8 mouse cellular contexts compared by ENCODE assay signal in the genomic region with DNA sequence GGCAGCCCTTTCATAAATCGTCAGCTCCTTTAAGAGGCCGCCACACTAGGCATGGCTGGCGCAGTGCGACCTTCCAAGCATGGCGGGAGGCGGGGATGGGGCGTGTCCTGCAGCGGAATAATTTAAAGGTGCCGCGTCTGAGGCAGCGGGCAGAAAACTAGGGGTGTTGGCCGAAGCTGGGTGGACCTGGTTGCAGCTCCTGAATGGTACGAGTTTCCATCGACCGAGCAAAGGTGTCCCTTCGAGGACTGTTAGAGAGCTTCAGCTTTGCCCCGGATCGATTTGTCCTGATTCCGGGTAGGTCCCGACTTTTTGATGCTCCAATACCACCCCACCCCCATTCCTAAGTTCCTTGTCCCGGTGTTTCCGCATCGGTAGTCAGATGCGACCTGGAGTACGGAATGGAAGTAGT. TPM values are rescaled to one million over a fixed set of nuclear protein-coding genes. Genes with fewer than 3 reads are reported as not detected.
DNase-seq lines count a peak whose midpoint lies in the region; ATAC-seq and TF ChIP-seq lines count a peak whose summit lies in the region.

Gene Pnpla6 (plus strand): TSS at position 125 of the 412 bp plus-strand sequence.

- no peak for TF ChIP-seq CTCF in bone marrow, adult 2 months (IDR thresholded peaks at IDR 0.05; ENCODE audit: control insufficient read depth, insufficient read depth, low read length)
- no peak for TF ChIP-seq CTCF in heart, adult 2 months (IDR thresholded peaks at IDR 0.05)
- TF ChIP-seq CTCF in kidney, adult 2 months (conservative IDR thresholded peaks at IDR 0.05; ENCODE audit: insufficient read depth, insufficient read length, low read depth, low read length): no peak

- peak; percentile 61; the same call in 1 of the 2 replicates for TF ChIP-seq EP300 in heart, adult 2 months (IDR thresholded peaks at IDR 0.05; ENCODE audit: insufficient read depth, low read depth, low read length)

- peak within 1 kb of the TSS; percentile 44 for H3K27ac ChIP-seq in bone marrow, adult 2 months (ENCODE audit: control insufficient read depth, insufficient read depth, low read depth, low read length, poor library complexity)
- H3K27ac ChIP-seq in embryonic facial prominence, embryonic 15.5 days (replicated peaks): peak within 1 kb of the TSS; percentile 85
- peak within 1 kb of the TSS; percentile 87 for H3K27ac ChIP-seq in heart, adult 2 months
- H3K27ac ChIP-seq in kidney, adult 2 months (ENCODE audit: insufficient read depth, low read depth, low read length): peak within 1 kb of the TSS; percentile 58
- H3K27ac ChIP-seq in limb, embryonic 11.5 days (replicated peaks; ENCODE audit: low read depth, low read length): peak within 1 kb of the TSS; percentile 73
- H3K27ac ChIP-seq in midbrain, embryonic 13.5 days: peak within 1 kb of the TSS; percentile 77

- TF ChIP-seq POLR2A in bone marrow, adult 2 months (IDR thresholded peaks at IDR 0.05; ENCODE audit: borderline replicate concordance, control insufficient read depth, low read depth, low read length): peak; percentile 82; the same call in 1 of the 2 replicates
- peak; percentile 89 for TF ChIP-seq POLR2A in heart, adult 2 months (IDR thresholded peaks at IDR 0.05; ENCODE audit: insufficient read depth, low read depth, low read length)
- peak; percentile 74 for TF ChIP-seq POLR2A in kidney, adult 2 months (IDR thresholded peaks at IDR 0.05; ENCODE audit: low read depth, low read length)

- DNase-seq in 416B (ENCODE audit: low read depth): peak; percentile 76
- peak; percentile 91 to 93 for DNase-seq in heart, adult 2 months
- DNase-seq in kidney, adult 2 months: peak; percentile 95
- peak; percentile 94 for DNase-seq in limb, embryonic 11.5 days (ENCODE audit: low spot score)
- peak; percentile 74 for DNase-seq in spleen, adult 12 weeks (ENCODE audit: low spot score)

- H3K79me2 ChIP-seq in heart, adult 2 months (replicated peaks; ENCODE audit: control insufficient read depth, insufficient read depth, low read length): no peaks in the 10 kb centered on the region

- intact Hi-C loops in heart, adult 2 months (cut with DNase I): loop anchor here (5.0 kb wide), 3 partner anchors 107 to 293 kb away; partner anchors contain the start of genes Pet100 and Xab2

- H3K9me3 ChIP-seq in embryonic facial prominence, embryonic 15.5 days (replicated peaks): no peaks in the 10 kb centered on the region
- H3K9me3 ChIP-seq in limb, embryonic 11.5 days (ENCODE audit: control insufficient read depth, low read length): peaks cover 3% of the 10 kb centered on the region; the same call in 1 of the 2 replicates
- H3K9me3 ChIP-seq in midbrain, embryonic 13.5 days: no peaks in the 10 kb centered on the region

- ATAC-seq in embryonic facial prominence, embryonic 15.5 days (ENCODE audit: insufficient number of reproducible peaks, low FRiP score, low TSS enrichment, low read depth): peak; percentile 70
- peak; percentile 76 for ATAC-seq in limb, embryonic 11.5 days (ENCODE audit: insufficient number of reproducible peaks, low FRiP score, low TSS enrichment, low read depth)
- peak; percentile 76 for ATAC-seq in midbrain, embryonic 13.5 days

- no peaks in the 10 kb centered on the region; the same call in 1 of the 2 replicates for H3K4me1 ChIP-seq in bone marrow, adult 2 months (ENCODE audit: control insufficient read depth, insufficient read depth, low read length)
- peaks cover 12% of the 10 kb centered on the region; the same call in 1 of the 2 replicates for H3K4me1 ChIP-seq in embryonic facial prominence, embryonic 15.5 days
- H3K4me1 ChIP-seq in heart, adult 2 months (ENCODE audit: control insufficient read depth, insufficient read depth, low read length): no peaks in the 10 kb centered on the region; the same call in 1 of the 2 replicates
- peaks cover 3% of the 10 kb centered on the region; the same call in 1 of the 2 replicates for H3K4me1 ChIP-seq in kidney, adult 2 months (ENCODE audit: control insufficient read depth, insufficient read depth, low read length)
- H3K4me1 ChIP-seq in limb, embryonic 11.5 days (ENCODE audit: control insufficient read depth, insufficient read depth, low read length): peaks cover 6% of the 10 kb centered on the region
- peaks cover 13% of the 10 kb centered on the region for H3K4me1 ChIP-seq in midbrain, embryonic 13.5 days (replicated peaks)

- WGBS in bone marrow, adult 2 months: under 1% methylated on average over 25 of the region's 25 CpGs
- WGBS in embryonic facial prominence, embryonic 15.5 days: under 1% methylated on average over 25 of the region's 25 CpGs
- WGBS in heart, adult 2 months: under 1% methylated on average over 25 of the region's 25 CpGs
- WGBS in kidney, adult 2 months: under 1% methylated on average over 25 of the region's 25 CpGs
- WGBS in limb, embryonic 11.5 days: under 1% methylated on average over 25 of the region's 25 CpGs
- under 1% methylated on average over 25 of the region's 25 CpGs for WGBS in midbrain, embryonic 13.5 days

- peak within 1 kb of the TSS; percentile 95 for H3K4me2 ChIP-seq in embryonic facial prominence, embryonic 15.5 days (replicated peaks)
- peak within 1 kb of the TSS; percentile 86 for H3K4me2 ChIP-seq in limb, embryonic 11.5 days (ENCODE audit: low read depth, severe bottlenecking)
- H3K4me2 ChIP-seq in midbrain, embryonic 13.5 days (replicated peaks): peak within 1 kb of the TSS; percentile 95

- peaks cover 37% of the 10 kb centered on the region for H3K36me3 ChIP-seq in embryonic facial prominence, embryonic 15.5 days
- no peaks in the 10 kb centered on the region for H3K36me3 ChIP-seq in heart, adult 2 months (ENCODE audit: control insufficient read depth, insufficient read depth, low read length)
- no peaks in the 10 kb centered on the region for H3K36me3 ChIP-seq in kidney, adult 2 months (ENCODE audit: control insufficient read depth, insufficient read depth, low read length)
- H3K36me3 ChIP-seq in limb, embryonic 11.5 days (ENCODE audit: control insufficient read depth, insufficient read depth, low read length): no peaks in the 10 kb centered on the region
- H3K36me3 ChIP-seq in midbrain, embryonic 13.5 days: peaks cover 36% of the 10 kb centered on the region

- no peaks in the 10 kb centered on the region for H3K27me3 ChIP-seq in embryonic facial prominence, embryonic 15.5 days
- H3K27me3 ChIP-seq in heart, adult 2 months (ENCODE audit: control insufficient read depth, insufficient read depth, low read length): no peaks in the 10 kb centered on the region
- no peaks in the 10 kb centered on the region for H3K27me3 ChIP-seq in kidney, adult 2 months (replicated peaks; ENCODE audit: control insufficient read depth, insufficient read depth, low read length)
- no peaks in the 10 kb centered on the region for H3K27me3 ChIP-seq in limb, embryonic 11.5 days (ENCODE audit: control insufficient read depth, insufficient read depth, low read length)
- H3K27me3 ChIP-seq in midbrain, embryonic 13.5 days: no peaks in the 10 kb centered on the region

- peak within 1 kb of the TSS; percentile 80 for H3K4me3 ChIP-seq in bone marrow, adult 2 months (replicated peaks; ENCODE audit: control insufficient read depth, low read depth, low read length)
- peak within 1 kb of the TSS; percentile 71 for H3K4me3 ChIP-seq in embryonic facial prominence, embryonic 15.5 days (replicated peaks)
- peak within 1 kb of the TSS; percentile 70 for H3K4me3 ChIP-seq in heart, adult 2 months
- H3K4me3 ChIP-seq in kidney, adult 2 months (ENCODE audit: insufficient read depth, low read depth, low read length): peak within 1 kb of the TSS; percentile 64
- peak within 1 kb of the TSS; percentile 39 for H3K4me3 ChIP-seq in limb, embryonic 11.5 days (ENCODE audit: low read depth, low read length)
- H3K4me3 ChIP-seq in midbrain, embryonic 13.5 days (replicated peaks): peak within 1 kb of the TSS; percentile 60

- peak within 1 kb of the TSS; percentile 44 for H3K9ac ChIP-seq in embryonic facial prominence, embryonic 15.5 days
- peak within 1 kb of the TSS; percentile 62 for H3K9ac ChIP-seq in heart, adult 2 months (ENCODE audit: low read depth, low read length)
- H3K9ac ChIP-seq in limb, embryonic 11.5 days (ENCODE audit: low read length): peak within 1 kb of the TSS; percentile 56
- H3K9ac ChIP-seq in midbrain, embryonic 13.5 days (replicated peaks): peak within 1 kb of the TSS; percentile 68

RNA-seq across cellular contexts. Expression of gene Pnpla6, which starts in this region (rescaled TPM):
- polyA plus RNA-seq in bone marrow, adult 2 months (2011; ENCODE audit: insufficient read depth, insufficient read length, low replicate concordance, missing spikeins): 36.3 and 52.7 TPM in 2 replicates
- polyA plus RNA-seq in embryonic facial prominence, embryonic 15.5 days (2015; fragmentation: Nextera tagmentation; extraction: Ambion mirVana): 23.8 and 24.3 TPM in 2 replicates
- total RNA-seq in heart, adult 2 months (2021): 10 to 100 TPM in 1 of 2 experiments, 1 to 10 TPM in 1; 8.5 to 11.1 TPM
- 24.8 and 25.1 TPM in 2 replicates for polyA plus RNA-seq in heart, adult 2 months (2012; rRNA removed)
- polyA plus RNA-seq in kidney, adult 2 months (2012; rRNA removed): 53.3 and 70.7 TPM in 2 replicates
- polyA plus RNA-seq in limb, embryonic 11.5 days (2014; fragmentation: Nextera tagmentation; extraction: Ambion mirVana): 13.4 and 15.7 TPM in 2 replicates
- 33.0 and 34.1 TPM in 2 replicates for polyA plus RNA-seq in midbrain, embryonic 13.5 days (2015; fragmentation: Nextera tagmentation; extraction: Ambion mirVana)

Comparison
In these comparisons a context has a peak if more than half of its experiments do, and no peak if none do; other contexts are left out.
1. Peak in every context shown above with its lines: DNase-seq, ATAC-seq, H3K4me3 ChIP-seq and H3K27ac ChIP-seq.